Mouse (Mus musculus) embryonic facial prominence, embryonic 11.5 days (tissue): ENCODE results near the gene Gm4491. TPM values are rescaled to one million over a fixed set of nuclear protein-coding genes. Genes with fewer than 3 reads are reported as not detected.
A peak's percentile ranks its signal among the peaks of the same experiment; 100 is the strongest.

ENCODE experiments used
- ATAC-seq: fragments of 200-750 bp; cut with Nextera tagmentation; replicated peaks from 2 replicates; pipeline ENCODE4 v1.8.0; 2017; ENCODE audit warnings: low read depth; ENCODE audit not compliant: insufficient number of reproducible peaks, low FRiP score, low TSS enrichment
- DNase-seq: peaks from one replicate; pipeline ENCODE4 v3.0.0-alpha.2; 2015; ENCODE audit warnings: low spot score
- H3K27ac ChIP-seq: fragments of 300-500 bp; sonication (generic); replicated peaks from 2 replicates; pipeline ENCODE4 v1.5.1; 2014; ENCODE audit warnings: mild to moderate bottlenecking, low read depth, low read length, control low read depth
- H3K27me3 ChIP-seq: fragments of 300-500 bp; sonication (generic); 2 replicates; pipeline ENCODE4 v1.6.1; 2014; ENCODE audit warnings: mild to moderate bottlenecking, low read length, moderate library complexity, mixed read lengths; ENCODE audit not compliant: control insufficient read depth, insufficient read depth
- H3K36me3 ChIP-seq: fragments of 300-500 bp; sonication (generic); replicated peaks from 2 replicates; pipeline ENCODE4 v1.6.1; 2014; ENCODE audit warnings: low read depth, mild to moderate bottlenecking, low read length, moderate library complexity, mixed read lengths; ENCODE audit not compliant: control insufficient read depth, insufficient read depth
- H3K4me1 ChIP-seq: fragments of 300-500 bp; sonication (generic); 2 replicates; pipeline ENCODE4 v1.6.1; 2014; ENCODE audit warnings: low read length, mixed read lengths; ENCODE audit not compliant: control insufficient read depth, insufficient read depth
- H3K4me2 ChIP-seq: fragments of 300-500 bp; sonication (generic); 2 replicates; pipeline ENCODE4 v1.6.1; 2014; ENCODE audit warnings: low read depth, mild to moderate bottlenecking, control low read depth, low read length, moderate library complexity
- H3K4me3 ChIP-seq: fragments of 300-500 bp; sonication (generic); 2 replicates; pipeline ENCODE4 v1.5.1; 2014; ENCODE audit warnings: low read depth, low read length, control low read depth
- H3K9ac ChIP-seq: fragments of 300-500 bp; sonication (generic); replicated peaks from 2 replicates; pipeline ENCODE4 v1.6.1; 2014; ENCODE audit warnings: mild to moderate bottlenecking, control low read depth, low read length
- H3K9me3 ChIP-seq: fragments of 300-500 bp; sonication (generic); replicated peaks from 2 replicates; pipeline ENCODE4 v1.6.1; 2016; ENCODE audit warnings: mild to moderate bottlenecking, low read length, inconsistent platforms, mixed read lengths; ENCODE audit not compliant: control insufficient read depth
- WGBS: fragments of 180-500 bp; shearing (Covaris S2); extraction: QIAGEN DNeasy Blood & Tissue Kit; methylation state at CpG from one replicate; pipeline ENCODE4 v1.1.7; 2014; 5-methylcytosine and 5-hydroxymethylcytosine counted together
- polyA plus RNA-seq: library from polyadenylated mRNA; unstranded; fragments of >200 nt; fragmentation: Nextera tagmentation; extraction: Ambion mirVana; gene quantifications from 2 replicates; pipeline ENCODE4 v1.2.1, GENCODE M21; 2014

Gene Gm4491
- polyA plus RNA-seq = not detected in 2 replicates

DNA sequence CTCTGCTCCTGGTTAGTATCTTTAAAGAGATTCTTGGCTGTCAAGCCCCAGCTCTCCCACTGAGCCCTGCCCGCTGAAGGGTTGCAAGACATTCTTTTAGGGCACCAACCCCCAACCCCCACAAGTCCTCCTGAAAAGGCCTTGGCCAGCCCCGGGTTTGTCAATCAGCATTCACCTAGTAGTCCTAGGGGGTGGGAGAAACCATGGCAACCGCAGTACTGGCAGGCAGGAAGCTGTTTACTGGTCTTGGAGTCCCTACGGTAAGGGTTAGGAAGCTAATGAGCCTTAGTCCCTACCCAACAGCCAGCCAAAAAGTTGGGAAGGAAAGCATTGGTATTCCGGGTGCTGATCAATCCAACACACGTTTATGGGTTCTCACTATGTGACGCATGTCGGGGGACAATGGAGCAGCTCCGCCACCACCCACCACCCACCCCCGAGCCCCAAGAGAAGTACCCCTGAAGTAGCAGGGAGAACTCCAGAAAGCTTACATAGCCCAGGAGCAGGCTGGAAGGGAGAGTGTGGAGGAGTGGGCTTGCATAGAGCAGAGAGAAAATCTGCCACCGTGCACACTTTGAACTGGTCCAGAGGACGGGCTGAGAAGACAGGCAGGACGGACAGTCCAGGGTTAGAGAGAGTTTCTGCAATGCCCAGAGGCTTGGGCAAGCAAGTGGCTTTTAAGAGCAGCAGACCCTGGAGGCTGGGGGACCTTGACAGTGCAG, at the start of gene Gm4491:
Gene Gm4491, minus strand, starts transcription at position 61 of the 722 bp plus-strand sequence.
- no peaks in the 10 kb centered on the region for H3K27me3 ChIP-seq
- H3K36me3 ChIP-seq = no peaks in the 10 kb centered on the region
- DNase-seq = peak; percentile 36
- no peaks in the 10 kb centered on the region for H3K4me1 ChIP-seq
- no peak within 1 kb of the TSS for H3K9ac ChIP-seq
- ATAC-seq = 0 out of 2 replicates have a peak, but pooled peaks have one; percentile 56
- H3K4me2 ChIP-seq = no peak within 1 kb of the TSS; the same call in 1 of the 2 replicates
- no peak within 1 kb of the TSS for H3K27ac ChIP-seq
- H3K4me3 ChIP-seq = no peak within 1 kb of the TSS
- H3K9me3 ChIP-seq = no peaks in the 10 kb centered on the region
- WGBS = 10% methylated on average over 13 of the region's 13 CpGs

DNA sequence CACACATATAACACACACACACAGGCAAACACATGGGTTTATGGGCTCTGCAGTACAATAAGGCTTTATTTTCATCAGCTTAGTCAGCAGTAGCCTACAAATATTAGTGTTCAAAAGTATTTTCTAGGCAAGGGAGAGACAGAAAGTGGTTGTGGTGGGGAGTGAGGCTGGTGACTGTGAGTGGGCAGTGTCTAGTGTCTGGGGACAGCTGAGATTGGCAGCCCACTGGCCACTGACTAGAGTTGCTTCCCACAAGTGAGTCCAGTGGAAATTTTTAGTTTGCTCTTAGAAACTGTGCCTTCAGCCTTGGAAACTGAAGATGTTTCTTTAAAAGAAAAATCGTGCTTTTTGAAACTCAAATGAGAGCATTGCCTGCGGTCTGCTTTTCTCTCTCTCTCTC, 46.1 kb upstream of the Gm4491 start:
- ATAC-seq (no peak), DNase-seq (no peak)
- H3K9ac ChIP-seq = no peak overlapping the region
- no peak overlapping the region for H3K4me2 ChIP-seq
- no peak overlapping the region for H3K4me3 ChIP-seq
- WGBS = 59% methylated on average over 2 of the region's 2 CpGs
- no peak overlapping the region for H3K27ac ChIP-seq
- H3K9me3 ChIP-seq = no peaks in the 10 kb centered on the region
- H3K36me3 ChIP-seq = no peaks in the 10 kb centered on the region
- H3K4me1 ChIP-seq = no peaks in the 10 kb centered on the region
- no peaks in the 10 kb centered on the region for H3K27me3 ChIP-seq

DNA sequence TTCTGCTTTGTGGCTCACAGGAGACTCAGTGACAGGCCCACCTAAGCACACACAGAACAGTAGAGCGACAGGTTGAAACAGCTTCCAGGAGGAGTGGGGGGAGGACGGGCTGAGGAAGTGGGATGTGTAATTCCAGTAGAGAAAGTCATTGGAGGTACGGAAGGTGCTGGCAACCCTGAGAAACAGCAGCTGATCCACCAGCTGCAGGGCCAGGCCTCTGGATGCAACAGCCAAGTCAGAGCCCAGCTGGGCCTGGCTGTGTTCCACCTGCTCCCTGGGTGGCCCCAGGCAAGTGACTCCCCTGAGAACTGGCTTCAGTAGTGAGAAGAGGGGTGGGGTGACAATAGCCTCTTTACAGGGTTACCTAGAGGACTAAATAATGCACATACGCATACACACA, 45.5 kb upstream of the Gm4491 start:
- Histone ChIP-seq H3K9me3 (no peaks in the 10 kb centered on the region), H3K27me3 (no peaks in the 10 kb centered on the region), H3K4me3 (no peak overlapping the region), H3K4me2 (no peak overlapping the region), H3K4me1 (no peaks in the 10 kb centered on the region), H3K36me3 (no peaks in the 10 kb centered on the region), H3K9ac (no peak overlapping the region), H3K27ac (no peak overlapping the region)
- DNase-seq (no peak), ATAC-seq (no peak)
- 80% methylated on average over 4 of the region's 4 CpGs for WGBS

DNA sequence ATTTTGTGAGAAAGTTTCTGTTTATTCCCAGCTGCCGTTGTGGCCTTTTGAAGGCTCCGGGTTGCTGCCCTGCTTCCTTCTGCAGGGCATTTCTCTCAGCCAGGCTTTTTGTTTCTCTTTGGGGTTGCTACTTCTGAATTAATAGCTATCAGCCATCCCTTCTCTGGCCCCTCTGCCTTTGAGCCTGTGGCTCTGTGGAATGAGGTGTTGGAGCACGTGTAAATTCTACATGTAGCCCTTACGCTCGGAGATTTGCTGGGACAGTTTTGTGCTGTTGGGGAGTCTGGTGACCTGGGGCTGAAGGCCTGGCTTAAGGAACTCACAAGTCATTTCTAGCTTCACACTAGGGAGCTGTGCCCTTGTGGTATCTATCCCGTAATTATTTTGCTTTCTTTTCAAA, 39.2 kb upstream of the Gm4491 start:
- Histone ChIP-seq H3K27me3 (no peaks in the 10 kb centered on the region), H3K4me2 (no peak overlapping the region), H3K9me3 (no peaks in the 10 kb centered on the region), H3K4me1 (no peaks in the 10 kb centered on the region), H3K36me3 (no peaks in the 10 kb centered on the region), H3K4me3 (no peak overlapping the region), H3K27ac (no peak overlapping the region), H3K9ac (no peak overlapping the region)
- 49% methylated on average over 6 of the region's 6 CpGs for WGBS
- DNase-seq (no peak), ATAC-seq (no peak)

DNA sequence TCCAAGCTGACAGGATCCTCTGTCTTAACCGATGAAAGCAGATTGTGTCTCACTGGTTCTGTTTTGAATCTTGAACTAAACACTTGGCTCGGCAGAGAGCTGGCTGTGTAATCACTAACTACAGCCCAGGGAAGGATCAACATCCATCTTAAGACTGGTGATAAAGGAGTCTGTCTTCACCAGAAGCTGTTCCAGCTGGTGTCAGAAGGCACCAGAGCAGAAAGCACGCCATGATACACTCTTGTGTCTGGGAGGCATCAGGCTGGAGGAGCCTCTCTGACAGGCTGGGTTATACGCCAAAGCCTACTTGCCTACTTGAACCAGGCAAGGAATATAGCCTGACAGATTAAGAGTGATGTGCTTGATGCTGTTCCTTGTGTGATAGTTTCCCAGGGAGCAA, 30.1 kb upstream of the Gm4491 start:
- DNase-seq = no peak
- no peak overlapping the region for H3K9ac ChIP-seq
- H3K4me3 ChIP-seq = no peak overlapping the region
- no peak for ATAC-seq
- H3K27me3 ChIP-seq = no peaks in the 10 kb centered on the region
- 57% methylated on average over 4 of the region's 4 CpGs for WGBS
- H3K27ac ChIP-seq = no peak overlapping the region
- H3K4me1 ChIP-seq = no peaks in the 10 kb centered on the region
- H3K4me2 ChIP-seq = no peak overlapping the region
- H3K9me3 ChIP-seq = no peaks in the 10 kb centered on the region
- no peaks in the 10 kb centered on the region for H3K36me3 ChIP-seq

DNA sequence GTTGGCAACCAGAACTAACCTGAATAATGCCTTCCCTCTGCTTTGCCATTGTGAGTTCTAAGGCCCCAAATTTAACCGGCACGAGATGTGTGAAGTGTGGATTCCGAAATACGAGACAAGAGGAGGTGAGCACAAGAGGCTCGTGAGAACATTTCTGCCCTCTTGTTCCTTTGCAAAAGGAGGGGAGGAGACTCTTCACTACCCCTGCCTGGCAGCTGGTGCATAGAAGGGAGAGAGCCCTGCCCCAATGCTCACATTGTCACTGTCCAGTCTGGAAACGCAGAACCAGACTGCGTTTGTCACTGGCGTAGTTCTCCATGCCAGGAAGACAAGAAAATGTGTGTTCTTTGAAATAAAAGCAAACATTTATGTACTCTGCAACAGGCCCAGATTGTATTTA, 19.6 kb upstream of the Gm4491 start:
- no peak for ATAC-seq
- 66% methylated on average over 8 of the region's 8 CpGs for WGBS
- peaks cover 17% of the 10 kb centered on the region for H3K27me3 ChIP-seq

DNA sequence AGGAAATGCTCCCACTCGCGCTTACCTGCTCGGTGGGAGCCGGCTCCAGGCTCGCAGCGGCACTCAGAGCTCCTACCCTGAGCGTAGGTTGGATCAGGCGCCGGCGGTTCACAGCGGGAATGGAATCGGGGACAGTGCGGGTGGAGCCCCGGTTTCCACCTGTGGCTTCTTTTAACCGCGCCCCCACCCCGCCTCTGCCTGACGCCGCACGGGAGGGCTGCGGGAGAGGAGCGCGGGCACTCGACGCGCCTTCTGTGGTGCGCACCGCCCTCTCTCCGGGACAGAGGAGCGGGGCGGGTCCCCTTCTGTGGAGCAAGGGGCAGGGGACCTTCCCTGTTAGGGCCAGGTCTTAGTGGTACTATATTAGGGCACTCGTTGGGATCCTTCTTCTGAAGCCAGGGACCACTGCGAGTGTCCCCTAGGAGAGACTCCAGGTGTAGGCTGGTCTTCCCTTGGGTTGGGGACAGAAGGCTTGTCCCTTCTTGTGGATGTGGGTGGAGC, 17.5 kb upstream of the Gm4491 start, which contains the start of gene Gjb6:
Gene Gjb6, minus strand, starts transcription at position 451 of the 501 bp plus-strand sequence.
- peak within 1 kb of the TSS; percentile 76 for H3K4me2 ChIP-seq
- H3K27ac ChIP-seq = no peak within 1 kb of the TSS
- 1% methylated on average over 32 of the region's 33 CpGs for WGBS
- H3K9ac ChIP-seq = peak within 1 kb of the TSS; percentile 28
- ATAC-seq (no peak), DNase-seq (peak; percentile 10)
- H3K27me3 ChIP-seq = peaks cover 17% of the 10 kb centered on the region
- H3K4me3 ChIP-seq = peak within 1 kb of the TSS; percentile 36
- no peaks in the 10 kb centered on the region for H3K36me3 ChIP-seq
- no peaks in the 10 kb centered on the region for H3K9me3 ChIP-seq
- H3K4me1 ChIP-seq = peaks cover 4% of the 10 kb centered on the region

More for the DNA sequence above, 19.6 kb upstream of the Gm4491 start:
- H3K4me1 ChIP-seq = peaks cover 2% of the 10 kb centered on the region
- no peak overlapping the region for H3K4me3 ChIP-seq
- no peak for DNase-seq
- H3K9ac ChIP-seq = no peak overlapping the region
- no peaks in the 10 kb centered on the region for H3K9me3 ChIP-seq
- H3K27ac ChIP-seq = no peak overlapping the region
- H3K36me3 ChIP-seq = no peaks in the 10 kb centered on the region
- no peak overlapping the region for H3K4me2 ChIP-seq

DNA sequence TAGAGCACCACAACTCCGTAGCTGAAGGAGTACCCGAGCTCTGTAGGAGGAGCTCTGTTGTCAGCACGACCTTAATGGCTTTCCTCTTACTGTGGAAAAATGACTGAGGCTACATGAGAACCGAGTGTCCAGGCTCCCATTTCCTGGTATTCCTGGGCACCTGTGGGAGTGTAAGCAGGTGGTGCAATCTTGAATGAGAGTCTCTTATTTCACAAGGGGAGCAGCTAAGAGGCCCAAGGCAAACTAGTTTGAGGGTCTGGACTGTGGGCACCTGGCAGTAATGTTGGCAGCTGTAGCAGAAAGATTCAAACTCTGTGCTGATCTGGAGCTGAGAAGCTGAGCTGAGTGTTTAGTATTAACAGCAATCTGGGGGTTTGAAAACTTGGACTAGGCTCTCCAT, 11.7 kb upstream of the Gm4491 start:
- WGBS = 69% methylated on average over 4 of the region's 4 CpGs
- ATAC-seq = no peak

More for the DNA sequence above, 11.7 kb upstream of the Gm4491 start:
- Histone ChIP-seq H3K4me3 (no peak overlapping the region), H3K36me3 (no peaks in the 10 kb centered on the region), H3K9me3 (no peaks in the 10 kb centered on the region), H3K9ac (no peak overlapping the region), H3K4me2 (no peak overlapping the region), H3K27ac (no peak overlapping the region), H3K4me1 (0 out of 2 replicates have a peak, but pooled peaks cover 2% of the 10 kb centered on the region), H3K27me3 (peaks cover 2% of the 10 kb centered on the region; the same call in 1 of the 2 replicates)
- no peak for DNase-seq
